In genomic region chr5:34170726-34171125, GRCm38 (mm10) we compare ENCODE assay signal across 7 mouse cellular contexts. TPM values are rescaled to one million over a fixed set of nuclear protein-coding genes. Genes with fewer than 3 reads are reported as not detected.
DNase-seq lines count a peak whose midpoint lies in the region; ATAC-seq and TF ChIP-seq lines count a peak whose summit lies in the region.

No protein-coding gene starts in this region.

- H3K4me1 ChIP-seq in hindbrain, postnatal 0 days (ENCODE audit: insufficient read depth, low read length) = no peaks in the 10 kb centered on the region
- H3K4me1 ChIP-seq in hindbrain, embryonic 14.5 days (replicated peaks; ENCODE audit: control insufficient read depth, insufficient read depth, low read length) = peaks cover 19% of the 10 kb centered on the region; the same call in 1 of the 2 replicates
- peaks cover 51% of the 10 kb centered on the region for H3K4me1 ChIP-seq in E14TG2a.4 (replicated peaks; ENCODE audit: low read depth, low read length)
- H3K4me1 ChIP-seq in liver, embryonic 11.5 days (replicated peaks; ENCODE audit: control insufficient read depth, insufficient read depth, low read length) = peaks cover 10% of the 10 kb centered on the region

- no peak for DNase-seq in hindbrain, postnatal 0 days (ENCODE audit: low spot score)
- no peak for DNase-seq in hindbrain, embryonic 14.5 days (ENCODE audit: low spot score)
- peak; percentile 75 for DNase-seq in brain, adult 2 months (ENCODE audit: low read depth, low spot score)
- DNase-seq in liver, embryonic 11.5 days (ENCODE audit: low spot score) = no peak
- no peak for DNase-seq in adrenal gland, adult 2 months
- no peak for DNase-seq in left cerebral cortex, adult 11 months (ENCODE audit: low spot score)

- no peak for TF ChIP-seq CTCF in hindbrain, postnatal 0 days (IDR thresholded peaks at IDR 0.05; ENCODE audit: low read depth)
- no peak for TF ChIP-seq CTCF in E14TG2a.4 (conservative IDR thresholded peaks at IDR 0.05; ENCODE audit: low read length)

- H3K36me3 ChIP-seq in hindbrain, postnatal 0 days (ENCODE audit: insufficient read depth, low read length) = peaks cover 12% of the 10 kb centered on the region
- H3K36me3 ChIP-seq in hindbrain, embryonic 14.5 days (replicated peaks; ENCODE audit: control insufficient read depth, insufficient read depth) = peaks cover 29% of the 10 kb centered on the region
- H3K36me3 ChIP-seq in E14TG2a.4 (ENCODE audit: insufficient read depth, low read length) = peaks cover 11% of the 10 kb centered on the region
- peaks cover 3% of the 10 kb centered on the region; the same call in 1 of the 2 replicates for H3K36me3 ChIP-seq in liver, embryonic 11.5 days (ENCODE audit: control insufficient read depth, insufficient read depth, low read length)

- ATAC-seq in hindbrain, postnatal 0 days = no peak
- no peak for ATAC-seq in hindbrain, embryonic 14.5 days (ENCODE audit: low FRiP score)
- no peak for ATAC-seq in liver, embryonic 11.5 days (replicated peaks; ENCODE audit: low FRiP score)

- H3K27me3 ChIP-seq in hindbrain, postnatal 0 days (ENCODE audit: insufficient read depth, low read length) = no peaks in the 10 kb centered on the region
- H3K27me3 ChIP-seq in hindbrain, embryonic 14.5 days (ENCODE audit: control insufficient read depth, insufficient read depth, low read length) = no peaks in the 10 kb centered on the region
- no peaks in the 10 kb centered on the region for H3K27me3 ChIP-seq in E14TG2a.4 (ENCODE audit: insufficient read depth, low read length)
- no peaks in the 10 kb centered on the region for H3K27me3 ChIP-seq in liver, embryonic 11.5 days (replicated peaks; ENCODE audit: control insufficient read depth, insufficient read depth, low read length)

- H3K4me3 ChIP-seq in hindbrain, postnatal 0 days (ENCODE audit: low read length) = no peak overlapping the region
- H3K4me3 ChIP-seq in hindbrain, embryonic 14.5 days (replicated peaks; ENCODE audit: low read length) = no peak overlapping the region
- H3K4me3 ChIP-seq in E14TG2a.4 (replicated peaks; ENCODE audit: low read length) = peak overlapping the region; percentile 72; the same call in 1 of the 2 replicates
- no peak overlapping the region for H3K4me3 ChIP-seq in liver, embryonic 11.5 days (ENCODE audit: low read depth, low read length)

- no peak overlapping the region for H3K9ac ChIP-seq in hindbrain, postnatal 0 days (replicated peaks; ENCODE audit: low read length)
- H3K9ac ChIP-seq in hindbrain, embryonic 14.5 days = no peak overlapping the region
- H3K9ac ChIP-seq in liver, embryonic 11.5 days (ENCODE audit: low read depth, low read length) = no peak overlapping the region

- no peaks in the 10 kb centered on the region for H3K9me3 ChIP-seq in hindbrain, postnatal 0 days (ENCODE audit: low read length)
- H3K9me3 ChIP-seq in hindbrain, embryonic 14.5 days (ENCODE audit: control insufficient read depth, low read length) = no peaks in the 10 kb centered on the region
- H3K9me3 ChIP-seq in E14TG2a.4 (ENCODE audit: low read length) = no peaks in the 10 kb centered on the region
- no peaks in the 10 kb centered on the region for H3K9me3 ChIP-seq in liver, embryonic 11.5 days (ENCODE audit: control insufficient read depth, low read length)

- peak overlapping the region; percentile 48; the same call in 1 of the 2 replicates for H3K27ac ChIP-seq in hindbrain, postnatal 0 days
- no peak overlapping the region for H3K27ac ChIP-seq in hindbrain, embryonic 14.5 days
- H3K27ac ChIP-seq in liver, embryonic 11.5 days (ENCODE audit: low read depth, low read length) = 0 out of 2 replicates have a peak overlapping the region, but pooled peaks have one; percentile 41

- H3K4me2 ChIP-seq in hindbrain, postnatal 0 days (ENCODE audit: low read depth, low read length) = no peak overlapping the region
- no peak overlapping the region for H3K4me2 ChIP-seq in hindbrain, embryonic 14.5 days (replicated peaks)
- no peak overlapping the region for H3K4me2 ChIP-seq in liver, embryonic 11.5 days

- 84% methylated on average over 4 of the region's 4 CpGs for WGBS in hindbrain, postnatal 0 days
- 83% methylated on average over 4 of the region's 4 CpGs for WGBS in hindbrain, embryonic 14.5 days
- WGBS in liver, embryonic 11.5 days = 67% methylated on average over 4 of the region's 4 CpGs

RNA-seq across cellular contexts. Expression of gene Haus3, which starts 1.4 kb away (rescaled TPM):
- 4.1 and 4.2 TPM in 2 replicates for total RNA-seq in hindbrain, postnatal 0 days (2014; rRNA removed)
- polyA plus RNA-seq in hindbrain, postnatal 0 days (2015; fragmentation: Nextera tagmentation; extraction: Ambion mirVana) = 12.7 TPM in 2 replicates
- polyA plus RNA-seq in hindbrain, embryonic 14.5 days (2014; fragmentation: Nextera tagmentation; extraction: Ambion mirVana) = 12.1 and 14.1 TPM in 2 replicates
- polyA plus RNA-seq in liver, embryonic 11.5 days (2014; fragmentation: Nextera tagmentation; extraction: Ambion mirVana) = 47.5 and 51.5 TPM in 2 replicates
- total RNA-seq in adrenal gland, adult 2 months (2021) = 1 to 10 TPM; 7.2 to 8.4 TPM
- polyA plus RNA-seq in adrenal gland, adult 2 months (2012; rRNA removed) = 0.11 and 0.33 TPM in 2 replicates

RNA-seq across cellular contexts. Expression of gene Poln, which starts 1.5 kb away (rescaled TPM):
- 0.16 TPM in 1 of 2 replicates, not detected in the other for total RNA-seq in hindbrain, postnatal 0 days (2014; rRNA removed)
- polyA plus RNA-seq in hindbrain, postnatal 0 days (2015; fragmentation: Nextera tagmentation; extraction: Ambion mirVana) = 0.68 and 0.69 TPM in 2 replicates
- polyA plus RNA-seq in hindbrain, embryonic 14.5 days (2014; fragmentation: Nextera tagmentation; extraction: Ambion mirVana) = 0.47 and 0.98 TPM in 2 replicates
- 0.58 and 0.79 TPM in 2 replicates for polyA plus RNA-seq in liver, embryonic 11.5 days (2014; fragmentation: Nextera tagmentation; extraction: Ambion mirVana)
- 10 to 100 TPM in 1 of 2 experiments, 1 to 10 TPM in 1; 7.0 to 12.3 TPM for total RNA-seq in adrenal gland, adult 2 months (2021)
- 3.2 and 3.9 TPM in 2 replicates for polyA plus RNA-seq in adrenal gland, adult 2 months (2012; rRNA removed)

RNA-seq across cellular contexts. Expression of gene Mxd4, which starts 16.8 kb away (rescaled TPM):
- total RNA-seq in hindbrain, postnatal 0 days (2014; rRNA removed) = 73.3 and 99.1 TPM in 2 replicates
- polyA plus RNA-seq in hindbrain, postnatal 0 days (2015; fragmentation: Nextera tagmentation; extraction: Ambion mirVana) = 22.0 and 23.5 TPM in 2 replicates
- polyA plus RNA-seq in hindbrain, embryonic 14.5 days (2014; fragmentation: Nextera tagmentation; extraction: Ambion mirVana) = 32.9 and 34.1 TPM in 2 replicates
- 8.5 and 12.5 TPM in 2 replicates for polyA plus RNA-seq in liver, embryonic 11.5 days (2014; fragmentation: Nextera tagmentation; extraction: Ambion mirVana)
- 100 to 1,000 TPM; 100 to 125 TPM for total RNA-seq in adrenal gland, adult 2 months (2021)
- 260 and 308 TPM in 2 replicates for polyA plus RNA-seq in adrenal gland, adult 2 months (2012; rRNA removed)
